Mouse (Mus musculus): ENCODE measurements around the gene Myb. TPM values are rescaled to one million over a fixed set of nuclear protein-coding genes. Genes with fewer than 3 reads are reported as not detected.

The Myb gene
- total RNA-seq, 2 experiments from 2014 or later: not detected

GRCm38 (mm10) chr10:21146263-21146662, 14.5 kb downstream of the Myb start:
- TF ChIP-seq CTCF (IDR thresholded peaks at IDR 0.05): no peak
- H3K27ac ChIP-seq: no peak overlapping the region
- no peak for DNase-seq
- no peak overlapping the region for H3K4me3 ChIP-seq
- intact Hi-C loops (cut with DNase I): no loop called here

GRCm38 (mm10) chr10:21144627-21145504, 15.9 kb downstream of the Myb start:
- no peak overlapping the region for H3K27ac ChIP-seq
- peak; percentile 64 for DNase-seq
- intact Hi-C loops (cut with DNase I): no loop called here
- peak overlapping the region; percentile 63 for H3K4me3 ChIP-seq
- no peak for TF ChIP-seq CTCF (IDR thresholded peaks at IDR 0.05)

- DNase-seq: no peak
- TF ChIP-seq CTCF (IDR thresholded peaks at IDR 0.05): no peak
- intact Hi-C loops (cut with DNase I): no loop called here
- H3K27ac ChIP-seq: no peak overlapping the region
- H3K4me3 ChIP-seq: no peak overlapping the region
These were observed 25.5 kb downstream of the Myb start for GRCm38 (mm10) chr10:21135297-21135696.

- intact Hi-C loops (cut with DNase I): no loop called here
- Histone ChIP-seq H3K27ac (no peak overlapping the region), H3K4me3 (no peak overlapping the region)
- no peak for DNase-seq
- no peak for TF ChIP-seq CTCF (IDR thresholded peaks at IDR 0.05)
These were observed 29.8 kb downstream of the Myb start for GRCm38 (mm10) chr10:21130901-21131493.

GRCm38 (mm10) chr10:21128086-21128611, 32.6 kb downstream of the Myb start:
- intact Hi-C loops (cut with DNase I): no loop called here
- Histone ChIP-seq H3K27ac (no peak overlapping the region), H3K4me3 (no peak overlapping the region)
- no peak for TF ChIP-seq CTCF (IDR thresholded peaks at IDR 0.05)
- DNase-seq: no peak

GRCm38 (mm10) chr10:21118341-21118740, 42.4 kb downstream of the Myb start:
- intact Hi-C loops (cut with DNase I): no loop called here
- no peak overlapping the region for H3K27ac ChIP-seq
- no peak for TF ChIP-seq CTCF (IDR thresholded peaks at IDR 0.05)
- no peak overlapping the region for H3K4me3 ChIP-seq
- DNase-seq: no peak

- intact Hi-C loops (cut with DNase I): no loop called here
- no peak for TF ChIP-seq CTCF (IDR thresholded peaks at IDR 0.05)
- Histone ChIP-seq H3K27ac (no peak overlapping the region), H3K4me3 (no peak overlapping the region)
- no peak for DNase-seq
These were observed 46.3 kb downstream of the Myb start for GRCm38 (mm10) chr10:21114459-21114858.

- no peak for TF ChIP-seq CTCF (IDR thresholded peaks at IDR 0.05)
- no peak overlapping the region for H3K27ac ChIP-seq
- intact Hi-C loops (cut with DNase I): no loop called here
- DNase-seq: no peak
- no peak overlapping the region for H3K4me3 ChIP-seq
These were observed 48.1 kb downstream of the Myb start for GRCm38 (mm10) chr10:21112689-21113088.

- no peak for TF ChIP-seq CTCF (IDR thresholded peaks at IDR 0.05)
- DNase-seq: no peak
- Histone ChIP-seq H3K4me3 (no peak overlapping the region), H3K27ac (no peak overlapping the region)
- intact Hi-C loops (cut with DNase I): no loop called here
These were observed 51.3 kb downstream of the Myb start for GRCm38 (mm10) chr10:21109337-21110056.

GRCm38 (mm10) chr10:21108796-21109195, 52.0 kb downstream of the Myb start:
- no peak overlapping the region for H3K27ac ChIP-seq

GRCm38 (mm10) chr10:21108182-21108581, 52.6 kb downstream of the Myb start:
- H3K27ac ChIP-seq: no peak overlapping the region
- intact Hi-C loops (cut with DNase I): no loop called here
- no peak for TF ChIP-seq CTCF (IDR thresholded peaks at IDR 0.05)
- no peak overlapping the region for H3K4me3 ChIP-seq
- DNase-seq: no peak

More at GRCm38 (mm10) chr10:21108796-21109195, 52.0 kb downstream of the Myb start:
- no peak overlapping the region for H3K4me3 ChIP-seq
- intact Hi-C loops (cut with DNase I): no loop called here
- DNase-seq: no peak
- TF ChIP-seq CTCF (IDR thresholded peaks at IDR 0.05): no peak

GRCm38 (mm10) chr10:21105206-21105605, 55.6 kb downstream of the Myb start:
- TF ChIP-seq CTCF (IDR thresholded peaks at IDR 0.05): no peak

GRCm38 (mm10) chr10:21102689-21103088, 58.1 kb downstream of the Myb start:
- Histone ChIP-seq H3K4me3 (no peak overlapping the region), H3K27ac (no peak overlapping the region)
- no peak for TF ChIP-seq CTCF (IDR thresholded peaks at IDR 0.05)
- intact Hi-C loops (cut with DNase I): no loop called here
- no peak for DNase-seq

More at GRCm38 (mm10) chr10:21105206-21105605, 55.6 kb downstream of the Myb start:
- Histone ChIP-seq H3K27ac (no peak overlapping the region), H3K4me3 (no peak overlapping the region)
- intact Hi-C loops (cut with DNase I): no loop called here
- DNase-seq: no peak
